Mouse (Mus musculus): ENCODE data around the gene Tmem234. TPM values are rescaled to one million over a fixed set of nuclear protein-coding genes. Genes with fewer than 3 reads are reported as not detected.

Tmem234 gene
- total RNA-seq, 2 experiments from 2014 or later = 61.7 to 63.5 TPM

DNA sequence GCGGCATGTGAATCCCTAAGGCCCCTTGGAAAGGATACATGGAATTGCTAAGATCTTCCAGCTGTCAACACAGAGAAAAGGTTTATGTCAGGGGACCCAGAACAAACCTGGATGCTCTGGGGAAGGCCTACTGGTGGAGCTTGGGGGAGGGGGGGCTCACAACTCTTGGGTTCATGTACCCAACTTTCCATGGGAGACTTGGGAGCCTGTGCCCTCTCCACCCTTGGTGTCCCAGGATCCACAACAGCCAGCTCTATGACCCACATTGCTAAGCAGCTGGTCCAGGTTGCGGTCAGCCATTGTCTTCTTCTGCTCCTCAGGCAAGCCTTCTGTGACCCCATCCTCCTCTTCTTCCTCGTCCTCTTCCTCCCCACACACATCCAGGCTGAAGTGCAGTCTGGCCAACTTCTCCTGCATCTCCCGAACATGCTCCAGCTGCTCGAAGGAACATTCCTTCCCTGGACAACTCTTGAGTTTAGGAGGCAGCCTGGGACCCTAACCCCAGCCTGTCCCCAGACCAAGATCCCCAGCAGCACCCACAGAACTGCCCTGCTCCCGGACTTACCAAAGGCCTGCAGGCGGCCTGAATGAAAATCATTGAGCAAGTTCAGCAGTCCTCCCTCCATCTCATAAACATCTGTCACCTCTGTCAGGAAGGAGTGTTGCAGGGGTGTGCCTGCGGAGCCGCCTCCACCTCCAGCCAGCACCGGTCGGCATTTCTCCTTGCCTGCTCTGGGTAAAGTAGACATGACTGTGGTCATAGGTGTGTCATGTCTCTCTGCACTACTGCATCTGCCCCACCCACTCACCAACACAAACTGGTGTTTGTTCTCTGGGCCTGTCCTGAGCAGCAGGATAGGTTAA, 20.2 kb downstream of the Tmem234 start:
- intact Hi-C loops (cut with DNase I) = no loop called here

DNA sequence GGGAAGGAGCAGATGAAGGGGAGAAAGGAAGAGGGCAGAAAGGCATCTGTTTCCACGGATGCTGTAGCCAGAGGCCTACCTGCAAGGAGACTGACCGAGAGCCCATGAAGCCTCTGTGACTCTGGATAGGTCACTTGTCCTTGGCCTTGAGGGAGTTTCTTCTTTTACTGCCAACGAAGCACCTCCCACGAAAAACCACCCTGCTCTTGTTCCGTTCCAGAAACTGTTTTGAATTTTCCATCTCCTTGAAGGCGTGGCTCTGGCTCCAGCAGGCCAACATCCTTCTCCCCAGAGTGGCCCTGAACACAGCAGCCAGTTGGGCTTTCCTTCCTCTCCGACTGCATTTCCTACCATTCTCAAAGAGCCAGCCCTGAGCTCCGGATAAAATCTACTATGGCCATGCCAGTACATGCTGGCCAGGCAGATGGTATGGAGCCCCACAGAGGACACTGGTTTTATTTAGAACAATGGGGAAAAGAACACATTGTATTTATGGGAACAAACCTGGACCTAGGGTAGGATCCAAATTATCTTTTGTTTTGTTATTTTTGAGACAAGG, 20.9 kb downstream of the Tmem234 start:
- peak; percentile 60 to 62 for DNase-seq
- intact Hi-C loops (cut with DNase I) = no loop called here

More for the DNA sequence above, 20.2 kb downstream of the Tmem234 start:
- DNase-seq = no peak

GRCm38 (mm10) chr4:129622120-129622802, 21.8 kb downstream of the Tmem234 start:
- intact Hi-C loops (cut with DNase I) = no loop called here
- no peak for DNase-seq

GRCm38 (mm10) chr4:129622803-129623535, 22.5 kb downstream of the Tmem234 start:
- intact Hi-C loops (cut with DNase I) = no loop called here
- no peak for DNase-seq

DNA sequence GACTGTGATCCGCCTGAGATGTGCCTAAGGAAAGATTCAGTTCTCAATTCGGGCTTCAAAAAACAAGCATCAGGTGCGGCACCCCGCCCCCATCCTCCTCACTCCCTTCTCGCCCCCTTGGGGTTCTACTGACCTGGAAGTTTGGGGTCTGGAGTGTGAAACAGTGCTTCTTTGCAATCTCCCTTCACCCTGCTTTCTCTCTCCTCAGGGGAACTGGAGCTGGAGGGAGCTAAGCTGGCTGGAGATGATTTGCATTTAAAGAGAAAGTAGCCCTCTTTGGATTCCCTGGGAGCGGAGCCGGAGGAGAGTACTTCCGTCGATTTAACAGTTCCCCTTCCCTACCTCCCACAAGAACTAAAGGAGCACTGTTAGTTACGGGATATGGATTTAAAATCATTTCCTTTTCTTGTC, 23.2 kb downstream of the Tmem234 start, which contains the start of gene Ccdc28b:
TSS of gene Ccdc28b (minus strand) at position 267 of the 411 bp plus-strand sequence.
- peak; percentile 69 to 74 for DNase-seq
- intact Hi-C loops (cut with DNase I) = loop anchor here (1.0 kb wide), 1 partner anchor 17 kb away; no protein-coding TSS in a partner anchor

GRCm38 (mm10) chr4:129624281-129625028, 24.0 kb downstream of the Tmem234 start:
- intact Hi-C loops (cut with DNase I) = loop anchor here (1.0 kb wide), 1 partner anchor 16 kb away; no protein-coding TSS in a partner anchor
- peak; percentile 90 to 91 for DNase-seq

DNA sequence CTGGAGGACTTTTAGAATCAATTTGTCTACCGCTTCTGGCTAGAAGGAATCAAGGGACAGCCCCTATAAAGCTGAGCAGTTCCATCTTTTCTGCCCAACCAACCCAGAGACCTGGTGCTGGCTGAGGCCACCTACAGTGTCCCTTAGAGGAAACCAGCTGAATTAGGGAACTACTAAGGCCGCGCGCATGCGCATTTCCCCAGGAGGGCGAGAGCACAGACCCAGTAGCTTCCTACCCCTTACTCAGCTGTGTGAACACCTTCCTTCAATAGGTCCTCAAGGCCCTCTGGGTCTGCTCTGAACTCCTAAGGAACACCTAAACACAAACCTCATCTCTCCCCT, 24.5 kb downstream of the Tmem234 start:
- peak; percentile 48 to 62 for DNase-seq
- intact Hi-C loops (cut with DNase I) = no loop called here

GRCm38 (mm10) chr4:129625496-129625895, 25.0 kb downstream of the Tmem234 start:
- intact Hi-C loops (cut with DNase I) = no loop called here
- no peak for DNase-seq

- DNase-seq = no peak
- intact Hi-C loops (cut with DNase I) = no loop called here
These were observed 25.6 kb downstream of the Tmem234 start for GRCm38 (mm10) chr4:129626035-129626434.

- intact Hi-C loops (cut with DNase I) = no loop called here
- no peak for DNase-seq
These were observed 30.5 kb downstream of the Tmem234 start for GRCm38 (mm10) chr4:129630944-129631343.

DNA sequence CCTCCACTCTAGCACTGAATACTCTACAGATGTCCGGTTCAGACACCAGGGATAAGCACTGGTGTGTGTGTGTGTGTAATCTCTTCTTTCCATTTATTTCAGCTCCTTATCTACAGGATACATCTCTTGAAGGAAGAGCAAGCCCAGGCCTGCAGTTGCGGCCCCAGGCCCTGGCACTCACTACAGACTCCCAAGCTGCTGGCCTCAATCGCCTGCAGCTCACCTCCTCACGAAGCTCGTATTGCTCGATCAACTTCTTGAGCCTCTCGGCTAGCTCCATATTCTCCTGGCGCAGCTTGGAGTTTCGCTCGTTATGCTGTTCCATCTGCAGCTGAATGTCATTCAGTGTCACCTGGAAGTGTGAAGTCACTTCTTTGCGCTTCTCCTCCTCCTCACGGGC, 31.4 kb downstream of the Tmem234 start:
- intact Hi-C loops (cut with DNase I) = no loop called here
- DNase-seq = no peak

DNA sequence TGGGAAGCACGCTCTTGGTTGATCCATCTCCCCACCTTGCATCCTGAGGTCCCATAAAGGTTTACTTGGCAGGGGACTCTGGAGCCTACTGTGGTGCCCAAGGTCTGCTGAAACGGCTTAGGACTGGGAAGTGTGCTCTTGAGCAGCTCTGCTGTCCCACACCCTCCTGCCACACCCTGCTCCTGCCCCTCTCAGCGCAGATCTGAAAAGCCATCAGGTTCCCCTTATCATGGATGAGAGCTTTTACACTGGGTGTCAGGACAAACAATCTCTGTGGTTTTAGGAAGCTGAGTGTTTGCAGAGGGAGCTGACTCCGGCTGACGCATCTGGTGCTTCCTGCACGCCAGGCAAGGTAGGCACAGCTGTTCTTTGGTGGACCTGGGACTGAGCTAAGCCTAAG, 33.4 kb downstream of the Tmem234 start:
- intact Hi-C loops (cut with DNase I) = no loop called here
- DNase-seq = no peak

DNA sequence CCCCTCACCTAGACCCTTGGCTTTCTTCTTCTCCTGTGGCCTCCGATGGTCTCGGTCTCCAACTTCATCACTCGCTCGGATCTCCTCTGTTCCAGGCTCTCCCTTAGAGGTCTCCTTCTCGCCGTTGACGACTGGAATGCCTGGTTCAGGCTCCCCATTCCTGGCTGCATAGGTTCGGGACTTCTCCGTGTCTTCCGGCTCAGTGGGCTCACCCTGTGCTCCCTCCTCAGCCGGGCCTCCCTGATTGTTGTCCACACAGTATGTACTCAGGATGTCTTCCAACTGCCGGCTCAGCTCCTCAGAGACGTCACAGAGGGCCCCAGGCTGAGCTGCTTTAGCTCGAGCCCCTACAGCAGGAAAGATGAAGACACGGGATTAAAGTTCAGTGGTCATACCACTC, 38.8 kb downstream of the Tmem234 start:
- no peak for DNase-seq
- intact Hi-C loops (cut with DNase I) = no loop called here

DNA sequence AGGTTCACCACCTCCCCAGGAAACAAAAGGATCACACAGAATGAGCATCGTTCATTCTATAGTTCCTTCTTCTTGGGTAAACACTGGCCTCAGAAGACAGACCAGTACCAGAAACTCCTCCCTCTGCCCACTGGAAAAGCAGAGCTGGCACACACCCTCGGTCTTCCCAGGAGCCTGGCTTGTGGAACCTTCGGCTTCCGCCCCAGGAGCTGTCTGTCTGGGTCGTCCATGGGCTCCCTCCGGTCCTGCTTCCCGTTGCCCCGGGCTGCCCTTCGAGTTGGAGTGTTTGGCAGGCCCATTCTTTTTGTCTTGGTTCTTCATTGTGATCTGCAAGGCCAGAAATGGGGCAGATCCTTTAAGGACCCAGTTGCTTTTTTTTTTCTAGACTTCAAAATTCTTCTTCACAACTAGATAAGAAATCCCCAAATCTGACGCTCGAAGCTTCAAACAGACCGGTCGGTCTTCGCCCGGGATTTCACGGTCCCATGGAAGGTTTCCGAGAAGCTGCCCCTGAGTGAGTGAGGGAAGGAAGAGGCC, 39.7 kb downstream of the Tmem234 start:
- intact Hi-C loops (cut with DNase I) = loop anchor here (1.0 kb wide), 1 partner anchor 16 kb away; no protein-coding TSS in a partner anchor
- DNase-seq = peak; percentile 55 to 62

- intact Hi-C loops (cut with DNase I) = loop anchor here (1.0 kb wide), 1 partner anchor 17 kb away; no protein-coding TSS in a partner anchor
These were observed 40.4 kb downstream of the Tmem234 start, which contains the start of gene Txlna for GRCm38 (mm10) chr4:129640638-129641467. TSS of gene Txlna (minus strand) at chr4:129641065.

GRCm38 (mm10) chr4:129641756-129642155, 41.3 kb downstream of the Tmem234 start:
- intact Hi-C loops (cut with DNase I) = no loop called here
- DNase-seq = no peak

More at GRCm38 (mm10) chr4:129640638-129641467, 40.4 kb downstream of the Tmem234 start, which contains the start of gene Txlna:
- peak; percentile 97 to 98 for DNase-seq

DNA sequence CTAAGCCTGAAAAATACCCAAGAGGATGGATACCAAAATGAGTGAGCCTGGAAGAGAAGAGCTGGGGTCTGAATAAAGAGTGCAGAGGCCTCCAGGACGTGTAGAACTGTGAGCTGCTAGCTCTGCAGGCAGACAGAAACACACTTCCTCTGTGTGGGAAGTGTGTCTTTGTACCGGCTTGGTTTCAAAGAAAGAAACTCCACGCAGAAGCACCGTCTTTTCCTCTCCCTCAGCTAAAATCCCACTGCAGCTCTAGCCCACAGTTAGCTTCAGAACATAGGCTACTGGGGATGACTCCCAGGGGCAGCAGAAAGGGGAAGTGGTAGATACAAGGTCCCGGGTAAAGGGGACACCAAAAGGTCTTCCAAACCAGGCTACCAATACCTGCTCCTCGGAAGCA, 44.7 kb downstream of the Tmem234 start:
- intact Hi-C loops (cut with DNase I) = no loop called here
- no peak for DNase-seq

DNA sequence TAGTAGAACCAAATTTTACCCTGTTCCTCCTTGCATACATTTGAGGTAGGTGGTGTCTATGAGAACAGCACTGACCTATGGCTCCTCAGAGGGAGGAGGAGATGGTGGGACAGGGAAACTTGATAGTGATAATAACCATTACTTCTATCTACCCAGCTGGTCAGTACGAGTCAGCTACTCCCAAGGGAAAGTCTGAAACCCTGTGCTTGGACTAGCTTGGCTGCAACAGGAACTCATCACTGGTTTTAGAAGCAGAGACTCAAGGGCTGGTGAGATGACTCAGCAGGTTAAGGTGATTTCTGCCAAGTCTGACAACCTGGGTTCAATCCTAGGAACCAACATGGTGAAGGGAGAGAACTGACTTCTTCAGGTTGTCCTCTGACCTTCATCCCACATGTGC, 48.2 kb downstream of the Tmem234 start:
- DNase-seq = no peak
- intact Hi-C loops (cut with DNase I) = no loop called here

GRCm38 (mm10) chr4:129650359-129650758, 49.9 kb downstream of the Tmem234 start:
- intact Hi-C loops (cut with DNase I) = no loop called here
- DNase-seq = no peak

Data from heart, postnatal 10 days (tissue).